Mouse (Mus musculus) liver, embryonic 14.5 days (tissue): ENCODE measurements around the gene Lbp. TPM values are rescaled to one million over a fixed set of nuclear protein-coding genes. Genes with fewer than 3 reads are reported as not detected.

ENCODE experiments used
- ATAC-seq: fragments of 200-750 bp; cut with Nextera tagmentation; 2 replicates; pipeline ENCODE4 v1.8.0; 2017; ENCODE audit warnings: moderate number of reproducible peaks, mild to moderate bottlenecking, moderate library complexity; ENCODE audit not compliant: insufficient read depth
- DNase-seq, 3 experiments: peaks; one replicate each; pipeline ENCODE4 v3.0.0-alpha.2; 2012 to 2013; ENCODE audit warnings: low read depth in 3 of 3, low spot score in 3 of 3
- H3K27ac ChIP-seq: fragments of 300-500 bp; sonication (generic); 2 replicates; pipeline ENCODE4 v1.5.1; 2014; ENCODE audit warnings: moderate library complexity, mild to moderate bottlenecking, control low read depth, inconsistent platforms
- H3K27me3 ChIP-seq: fragments of 300-500 bp; sonication (generic); 2 replicates; pipeline ENCODE4 v1.6.1; 2014; ENCODE audit warnings: mild to moderate bottlenecking, low read length, moderate library complexity; ENCODE audit not compliant: control insufficient read depth, insufficient read depth
- H3K36me3 ChIP-seq: fragments of 300-500 bp; sonication (generic); replicated peaks from 2 replicates; pipeline ENCODE4 v1.6.1; 2014; ENCODE audit warnings: low read depth; ENCODE audit not compliant: control insufficient read depth, insufficient read depth
- H3K4me1 ChIP-seq, 2 experiments: fragments of 200-500 bp in 1 of 2; fragments of 300-500 bp in 1 of 2; sonication (generic) in 1 of 2; replicated peaks; 2 replicates each; pipeline ENCODE4 v1.6.1; 2012 to 2014; ENCODE audit warnings: antibody characterized with exemption in 1 of 2, inconsistent platforms in 1 of 2, low read length in 1 of 2; ENCODE audit not compliant: control insufficient read depth in 2 of 2, insufficient read depth in 2 of 2
- H3K4me2 ChIP-seq: fragments of 300-500 bp; sonication (generic); 2 replicates; pipeline ENCODE4 v1.6.1; 2014; ENCODE audit warnings: low read depth, mild to moderate bottlenecking, control low read depth, moderate library complexity
- H3K4me3 ChIP-seq, 2 experiments: fragments of 200-500 bp in 1 of 2; fragments of 300-500 bp in 1 of 2; sonication (generic) in 1 of 2; 2 replicates each; pipeline ENCODE4 v1.5.1; 2012 to 2014; ENCODE audit warnings: low read depth in 2 of 2, low read length in 2 of 2, mild to moderate bottlenecking in 2 of 2, control low read depth in 1 of 2, inconsistent platforms in 1 of 2, moderate library complexity in 1 of 2; ENCODE audit not compliant: insufficient read depth in 1 of 2
- H3K9ac ChIP-seq: fragments of 300-500 bp; sonication (generic); replicated peaks from 2 replicates; pipeline ENCODE4 v1.6.1; 2014; ENCODE audit warnings: mild to moderate bottlenecking, control low read depth, moderate library complexity
- H3K9me3 ChIP-seq: fragments of 300-500 bp; sonication (generic); 2 replicates; pipeline ENCODE4 v1.6.1; 2016; ENCODE audit warnings: low read length, mixed read lengths; ENCODE audit not compliant: control insufficient read depth
- CTCF ChIP-seq: IDR thresholded peaks from 2 replicates; pipeline ENCODE4 v1.5.1; 2016; ENCODE audit warnings: antibody characterized with exemption, low read depth, control low read depth
- EP300 ChIP-seq: IDR thresholded peaks from 2 replicates; pipeline ENCODE4 v1.6.1; 2016; ENCODE audit warnings: antibody characterized with exemption, low read depth
- WGBS: fragments of 180-500 bp; shearing (Covaris S2); extraction: QIAGEN DNeasy Blood & Tissue Kit; methylation state at CpG from one replicate; pipeline ENCODE4 v1.1.7; 2014; ENCODE audit not compliant: insufficient replicate concordance; 5-methylcytosine and 5-hydroxymethylcytosine counted together
- polyA plus RNA-seq, 2 experiments: library from polyadenylated mRNA; depleted of rRNA in 1 of 2; stranded (reverse) in 1 of 2; unstranded in 1 of 2; fragments of >200 nt; fragmentation: Nextera tagmentation in 1 of 2; extraction: Ambion mirVana in 1 of 2; gene quantifications; 2 replicates each; pipeline versions ENCODE4 v1.2.1 to v1.2.3; 2012 to 2014

Lbp gene
- polyA plus RNA-seq, 2 experiments, result 22.9 to 31.6 TPM

GRCm38 (mm10) chr2:158347868-158348267, 41.6 kb downstream of the Lbp start:
- Histone ChIP-seq H3K4me3 (no peak overlapping the region), H3K4me1 (0 out of 4 replicates have a peak, but pooled peaks cover 0 to 1% of the 10 kb centered on the region in 2 experiments), H3K4me2 (no peak overlapping the region), H3K9ac (no peak overlapping the region), H3K36me3 (no peaks in the 10 kb centered on the region), H3K27me3 (no peaks in the 10 kb centered on the region), H3K9me3 (no peaks in the 10 kb centered on the region), H3K27ac (no peak overlapping the region)
- TF ChIP-seq CTCF (peak; percentile 90), EP300 (no peak)
- peak in 2 of 3 experiments; percentile 13 to 27 for DNase-seq
- ATAC-seq, result no peak
- 1% methylated on average over 6 of the region's 6 CpGs for WGBS

GRCm38 (mm10) chr2:158352801-158353520, 46.7 kb downstream of the Lbp start:
- Histone ChIP-seq H3K9me3 (no peaks in the 10 kb centered on the region), H3K27me3 (no peaks in the 10 kb centered on the region), H3K4me3 (no peak overlapping the region), H3K27ac (no peak overlapping the region), H3K4me1 (no peaks in the 10 kb centered on the region), H3K36me3 (peaks cover 30% of the 10 kb centered on the region), H3K4me2 (no peak overlapping the region), H3K9ac (no peak overlapping the region)
- TF ChIP-seq CTCF, result no peak
- no peak for TF ChIP-seq EP300
- DNase-seq, result no peak
- WGBS, result 62% methylated on average over 3 of the region's 3 CpGs
- no peak for ATAC-seq

- H3K9me3 ChIP-seq, result no peaks in the 10 kb centered on the region
- 71% methylated on average over 7 of the region's 7 CpGs for WGBS
- peaks cover 42% of the 10 kb centered on the region for H3K36me3 ChIP-seq
- H3K27me3 ChIP-seq, result no peaks in the 10 kb centered on the region
- no peak overlapping the region for H3K4me3 ChIP-seq
- no peak overlapping the region for H3K27ac ChIP-seq
- H3K4me1 ChIP-seq, result peaks cover 0 to 8% of the 10 kb centered on the region in 2 experiments
- no peak overlapping the region for H3K9ac ChIP-seq
- H3K4me2 ChIP-seq, result no peak overlapping the region
- ATAC-seq (no peak), DNase-seq (no peak)
- peak; percentile 25 for TF ChIP-seq CTCF
- TF ChIP-seq EP300, result no peak
Measured at GRCm38 (mm10) chr2:158354348-158355114, 48.2 kb downstream of the Lbp start.

GRCm38 (mm10) chr2:158355238-158355637, 48.9 kb downstream of the Lbp start:
- ATAC-seq, result no peak
- H3K27ac ChIP-seq, result no peak overlapping the region
- no peaks in the 10 kb centered on the region for H3K27me3 ChIP-seq
- TF ChIP-seq EP300, result no peak
- no peak for TF ChIP-seq CTCF
- H3K4me2 ChIP-seq, result no peak overlapping the region
- 66% methylated on average over 2 of the region's 2 CpGs for WGBS
- H3K9ac ChIP-seq, result no peak overlapping the region
- H3K9me3 ChIP-seq, result no peaks in the 10 kb centered on the region
- no peak overlapping the region for H3K4me3 ChIP-seq
- peaks cover 48% of the 10 kb centered on the region for H3K36me3 ChIP-seq
- H3K4me1 ChIP-seq, result peaks cover 0 to 15% of the 10 kb centered on the region in 2 experiments
- DNase-seq, result no peak

GRCm38 (mm10) chr2:158356121-158356520, 49.8 kb downstream of the Lbp start:
- no peak for TF ChIP-seq EP300
- TF ChIP-seq CTCF, result no peak
- 70% methylated on average over 5 of the region's 5 CpGs for WGBS
- DNase-seq (no peak), ATAC-seq (no peak)
- Histone ChIP-seq H3K27me3 (no peaks in the 10 kb centered on the region), H3K9ac (no peak overlapping the region), H3K9me3 (no peaks in the 10 kb centered on the region), H3K4me1 (peaks cover 0 to 16% of the 10 kb centered on the region in 2 experiments), H3K4me3 (no peak overlapping the region), H3K36me3 (peaks cover 48% of the 10 kb centered on the region), H3K4me2 (no peak overlapping the region), H3K27ac (no peak overlapping the region)
